Mouse (Mus musculus) kidney, adult 9 months (tissue): Measurements from ENCODE around the gene Isy1.
A peak's percentile ranks its signal among the peaks of the same experiment; 100 is the strongest.

Source experiments
- DNase-seq: peaks from one replicate; pipeline ENCODE4 v3.0.0; 2022

Isy1 gene

GRCm38 (mm10) chr6:87849780-87850154, 11.2 kb upstream of the Isy1 start:
- DNase-seq: no peak

GRCm38 (mm10) chr6:87846813-87847212, 8.2 kb upstream of the Isy1 start:
- no peak for DNase-seq

- no peak for DNase-seq
Measured at GRCm38 (mm10) chr6:87845031-87845695, 6.6 kb upstream of the Isy1 start.

- DNase-seq: peak; percentile 33
Measured at GRCm38 (mm10) chr6:87842254-87842653, 3.7 kb upstream of the Isy1 start.

- DNase-seq: no peak
Measured at GRCm38 (mm10) chr6:87841635-87842034, 3.0 kb upstream of the Isy1 start.

- DNase-seq: no peak
Measured at GRCm38 (mm10) chr6:87839797-87840341, 1.3 kb upstream of the Isy1 start.

GRCm38 (mm10) chr6:87835695-87836094, 2.9 kb downstream of the Isy1 start, which contains the start of gene Gm45140:
Gm45140 (minus strand) TSS chr6:87835795.
- no peak for DNase-seq

GRCm38 (mm10) chr6:87820366-87820765, 18.2 kb downstream of the Isy1 start:
- no peak for DNase-seq

- DNase-seq: no peak
Measured at GRCm38 (mm10) chr6:87814486-87814885, 24.1 kb downstream of the Isy1 start.

GRCm38 (mm10) chr6:87812656-87813055, 25.9 kb downstream of the Isy1 start:
- no peak for DNase-seq

GRCm38 (mm10) chr6:87811675-87812338, 26.8 kb downstream of the Isy1 start, which contains the start of gene Rab43:
Rab43 (minus strand) TSS chr6:87812164.
- DNase-seq: peak; percentile 96

- DNase-seq: peak; percentile 82
Measured at GRCm38 (mm10) chr6:87810713-87811669, 27.6 kb downstream of the Isy1 start.

GRCm38 (mm10) chr6:87810311-87810710, 28.3 kb downstream of the Isy1 start:
- peak; percentile 21 for DNase-seq

GRCm38 (mm10) chr6:87809651-87810161, 28.9 kb downstream of the Isy1 start:
- DNase-seq: peak; percentile 56

GRCm38 (mm10) chr6:87809144-87809543, 29.5 kb downstream of the Isy1 start:
- DNase-seq: no peak

- peak; percentile 67 for DNase-seq
Measured at GRCm38 (mm10) chr6:87808521-87808920, 30.1 kb downstream of the Isy1 start.

GRCm38 (mm10) chr6:87807735-87808440, 30.7 kb downstream of the Isy1 start:
- no peak for DNase-seq

GRCm38 (mm10) chr6:87806857-87807256, 31.7 kb downstream of the Isy1 start:
- no peak for DNase-seq

GRCm38 (mm10) chr6:87806028-87806427, 32.6 kb downstream of the Isy1 start:
- no peak for DNase-seq

GRCm38 (mm10) chr6:87805448-87805847, 33.1 kb downstream of the Isy1 start:
- no peak for DNase-seq

- no peak for DNase-seq
Measured at GRCm38 (mm10) chr6:87804886-87805285, 33.7 kb downstream of the Isy1 start.

GRCm38 (mm10) chr6:87804036-87804435, 34.6 kb downstream of the Isy1 start:
- no peak for DNase-seq
